Mouse (Mus musculus) megakaryocyte, embryonic 14.5 days (primary cell): Measurements from ENCODE around the gene Clmp.

Source experiments
- FLI1 ChIP-seq: IDR thresholded peaks from 2 replicates; pipeline ENCODE4 v1.6.1; 2012; ENCODE audit warnings: low read length, inconsistent platforms, mixed read lengths
- GATA1 ChIP-seq: IDR thresholded peaks from 3 replicates; pipeline ENCODE4 v1.6.1; 2012; ENCODE audit warnings: mixed read lengths, low read length, inconsistent platforms, borderline replicate concordance

DNA sequence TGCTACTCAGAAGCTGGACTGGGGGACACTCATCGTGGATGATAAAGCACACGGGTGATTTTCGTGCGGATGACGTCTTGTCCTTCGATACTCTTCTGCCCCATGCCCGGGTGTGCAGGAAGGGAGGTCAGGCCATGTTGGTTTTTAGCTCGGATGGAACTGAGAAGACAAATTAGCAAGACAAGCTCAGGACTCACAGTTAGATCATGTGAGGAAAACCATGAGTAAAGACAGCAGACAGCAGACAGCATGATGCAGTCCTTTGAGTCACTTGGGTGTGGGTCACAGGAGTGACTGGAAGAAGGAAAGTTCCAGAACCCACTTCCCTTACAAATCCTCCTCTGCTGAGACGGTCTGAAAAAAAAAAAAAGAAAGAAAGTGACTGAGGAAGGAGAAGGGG, 61.5 kb downstream of the Clmp start:
- no peak for TF ChIP-seq GATA1
- no peak for TF ChIP-seq FLI1
